Mouse (Mus musculus): ENCODE measurements around the gene Mip.
A peak's percentile ranks its signal among the peaks of the same experiment; 100 is the strongest.

GRCm38 (mm10) chr10:128268371-128268770, 42.7 kb downstream of the Mip start, which contains the start of gene Apof:
- TF ChIP-seq CTCF (IDR thresholded peaks at IDR 0.05; ENCODE audit: low read depth) (no peak), EP300 (IDR thresholded peaks at IDR 0.05; ENCODE audit: low read depth) (peak; percentile 71; the same call in 1 of the 2 replicates)
